Mouse (Mus musculus) left cerebral cortex, adult 18-20 months (tissue): ENCODE results near the gene Ccdc88c. TPM values are rescaled to one million over a fixed set of nuclear protein-coding genes. Genes with fewer than 3 reads are reported as not detected.

ENCODE experiments used
- DNase-seq, 2 experiments: peaks; one replicate each; pipeline ENCODE4 v3.0.0; 2021 to 2022; ENCODE audit warnings: low spot score in 2 of 2, mixed read lengths in 1 of 2
- total RNA-seq, 2 experiments: library from RNA; stranded (reverse); gene quantifications; 2 replicates each; pipeline ENCODE4 v1.2.3; 2021

Ccdc88c gene
- total RNA-seq, 2 experiments from 2014 or later: 19.1 to 24.0 TPM

DNA sequence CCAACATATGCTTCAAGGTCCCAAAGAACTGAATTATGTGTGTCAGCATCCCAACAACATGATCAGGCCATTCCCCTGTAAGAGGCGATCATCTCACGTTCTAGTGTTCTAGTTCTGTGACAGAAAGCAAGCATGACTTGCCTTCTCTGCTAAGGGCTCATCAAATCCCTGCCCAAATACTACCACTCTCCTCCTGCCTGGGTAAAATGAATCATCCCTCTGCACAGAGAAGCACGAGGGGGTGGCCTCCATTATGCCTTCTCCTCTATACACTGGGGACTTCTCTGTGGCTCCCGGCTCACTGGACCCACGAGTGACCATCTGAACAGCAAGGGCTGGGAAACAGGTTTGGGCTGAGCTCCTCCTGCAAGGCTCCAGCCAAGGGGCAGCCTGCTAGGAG is 49.2 kb downstream of the Ccdc88c start:
- peak in 1 of 2 experiments; percentile 44 for DNase-seq

- no peak for DNase-seq
Measured at GRCm38 (mm10) chr12:100977958-100978725, 50.7 kb downstream of the Ccdc88c start.

DNA sequence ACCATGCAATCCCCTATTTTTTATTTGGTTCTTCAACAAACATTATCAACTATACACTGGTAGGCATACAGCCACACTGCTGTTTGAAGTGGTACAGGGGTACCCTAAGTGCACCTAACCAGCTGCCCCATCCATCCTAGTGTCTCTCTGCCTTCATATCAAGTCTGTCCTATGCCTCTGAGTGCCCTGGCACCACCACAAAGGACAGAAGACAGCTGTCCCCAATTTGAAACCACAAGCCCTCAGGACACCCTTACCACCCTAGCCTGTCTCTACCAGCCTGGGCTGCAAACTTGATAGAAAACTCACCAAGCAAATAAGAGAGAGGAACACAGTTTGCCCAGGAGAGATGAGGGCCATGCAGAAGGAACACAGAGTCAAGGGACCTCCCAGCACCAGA is 51.3 kb downstream of the Ccdc88c start:
- DNase-seq: no peak

GRCm38 (mm10) chr12:100969808-100970207 is 59.0 kb downstream of the Ccdc88c start:
- DNase-seq: no peak

DNA sequence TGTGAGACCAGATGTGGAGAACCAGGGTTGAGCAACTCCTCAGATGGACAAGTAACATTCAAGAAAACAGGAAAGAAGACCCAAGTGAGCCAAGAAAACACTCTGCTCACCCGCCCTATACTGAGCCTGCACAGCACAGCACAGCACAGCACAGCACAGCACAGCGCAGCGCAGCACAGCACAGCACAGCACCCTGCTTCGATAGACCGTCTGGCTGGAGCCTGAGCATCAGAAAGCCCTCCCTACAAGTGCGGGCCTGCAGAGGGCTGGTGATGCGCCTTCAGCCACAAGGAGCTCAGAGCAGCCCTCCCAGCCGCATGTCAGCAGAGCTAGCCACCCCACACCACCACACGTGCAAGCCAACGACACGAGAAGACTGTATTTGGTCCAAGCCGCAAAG is 61.5 kb downstream of the Ccdc88c start:
- no peak for DNase-seq

GRCm38 (mm10) chr12:100966253-100966652 is 62.6 kb downstream of the Ccdc88c start:
- DNase-seq: peak in 1 of 2 experiments; percentile 41

DNA sequence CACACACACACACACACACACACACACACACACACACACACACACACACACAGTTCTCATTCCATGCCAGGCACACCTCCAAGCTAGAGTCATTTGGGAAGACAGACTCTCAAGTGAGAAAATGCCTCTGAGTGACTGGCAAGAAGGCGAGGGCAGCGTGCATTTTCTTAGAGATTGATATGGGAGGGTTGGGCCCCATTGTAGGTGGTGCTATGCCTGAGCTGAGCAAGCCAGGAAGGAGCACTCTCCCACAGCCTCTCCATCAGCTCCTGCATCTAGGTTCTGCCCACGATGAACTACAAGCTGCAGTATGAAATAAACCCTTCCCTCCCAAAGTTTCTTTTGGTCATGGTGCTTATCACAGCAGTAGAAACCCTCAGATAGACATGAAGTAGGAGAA is 63.6 kb downstream of the Ccdc88c start:
- DNase-seq: peak in 1 of 2 experiments; percentile 39

DNA sequence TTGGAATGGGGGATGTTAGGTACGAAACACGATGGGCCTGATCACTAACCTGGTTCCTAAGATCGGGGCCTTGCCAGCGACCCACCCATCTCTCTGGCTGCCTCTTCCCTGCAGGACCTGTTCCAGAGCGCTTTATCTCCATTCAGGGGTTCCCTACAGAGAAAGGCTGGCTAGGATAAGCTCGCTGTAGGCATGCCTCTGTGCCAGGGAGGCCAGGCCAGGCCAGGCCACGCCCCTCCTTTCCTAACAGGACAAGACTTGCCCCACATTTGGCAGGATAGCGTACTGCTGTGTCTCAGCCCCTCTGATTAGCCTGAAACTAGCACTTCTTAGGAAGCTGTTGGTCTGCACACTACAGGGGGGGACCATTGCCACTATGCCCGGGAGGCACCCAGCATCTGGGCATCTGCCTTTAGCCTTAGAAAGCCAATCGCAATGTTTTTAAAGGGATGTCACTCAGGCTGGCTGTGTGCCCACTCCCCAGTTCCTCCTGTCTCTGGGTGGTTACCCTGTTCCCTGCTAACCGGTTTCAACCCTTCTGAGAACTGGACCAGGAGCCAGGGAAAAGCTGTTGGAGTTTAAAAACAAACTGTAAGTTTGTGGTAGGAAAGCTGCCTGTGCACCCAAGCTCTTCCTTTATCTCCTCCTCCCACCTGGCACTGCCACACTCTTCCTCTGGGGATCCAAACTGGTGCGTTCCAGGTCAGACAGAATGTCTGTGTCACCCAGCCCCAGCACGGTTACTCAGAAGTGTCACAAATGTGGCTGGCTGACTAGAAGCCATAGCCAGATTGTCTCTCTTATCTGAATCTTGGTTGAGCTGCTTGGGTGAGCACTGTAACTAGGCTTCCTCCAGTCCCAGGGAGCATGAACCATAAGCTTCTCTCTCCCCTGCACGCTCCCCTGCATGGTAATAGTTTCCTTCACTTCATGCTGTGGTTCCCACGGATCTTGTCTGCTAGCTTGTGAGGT is 69.9 kb downstream of the Ccdc88c start:
- DNase-seq: no peak

- DNase-seq: peak; percentile 62 to 78
Measured at GRCm38 (mm10) chr12:100958006-100958405, 70.8 kb downstream of the Ccdc88c start.

GRCm38 (mm10) chr12:100957257-100957656 is 71.6 kb downstream of the Ccdc88c start:
- no peak for DNase-seq

DNA sequence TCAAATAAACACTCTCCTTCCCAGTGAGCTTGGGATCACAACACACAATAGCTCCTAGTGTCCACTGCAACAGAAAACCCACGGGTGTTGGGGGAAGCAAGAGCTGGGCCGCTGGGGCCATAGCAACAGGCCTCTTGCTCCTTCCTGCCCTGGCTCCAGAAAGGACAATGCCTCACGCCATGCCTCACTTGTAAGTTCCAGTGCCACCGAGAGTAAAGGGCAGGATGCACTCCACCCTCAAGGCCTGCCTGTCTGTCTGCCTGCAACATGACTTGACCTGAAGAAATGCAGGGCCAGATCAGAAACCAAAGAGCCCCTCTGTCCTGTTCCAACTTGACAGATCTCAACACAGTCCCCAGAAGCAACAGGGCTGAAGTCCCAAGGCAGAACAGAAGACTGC is 72.0 kb downstream of the Ccdc88c start:
- no peak for DNase-seq

GRCm38 (mm10) chr12:100956028-100956427 is 72.8 kb downstream of the Ccdc88c start:
- no peak for DNase-seq

GRCm38 (mm10) chr12:100953926-100954325 is 74.9 kb downstream of the Ccdc88c start:
- no peak for DNase-seq

DNA sequence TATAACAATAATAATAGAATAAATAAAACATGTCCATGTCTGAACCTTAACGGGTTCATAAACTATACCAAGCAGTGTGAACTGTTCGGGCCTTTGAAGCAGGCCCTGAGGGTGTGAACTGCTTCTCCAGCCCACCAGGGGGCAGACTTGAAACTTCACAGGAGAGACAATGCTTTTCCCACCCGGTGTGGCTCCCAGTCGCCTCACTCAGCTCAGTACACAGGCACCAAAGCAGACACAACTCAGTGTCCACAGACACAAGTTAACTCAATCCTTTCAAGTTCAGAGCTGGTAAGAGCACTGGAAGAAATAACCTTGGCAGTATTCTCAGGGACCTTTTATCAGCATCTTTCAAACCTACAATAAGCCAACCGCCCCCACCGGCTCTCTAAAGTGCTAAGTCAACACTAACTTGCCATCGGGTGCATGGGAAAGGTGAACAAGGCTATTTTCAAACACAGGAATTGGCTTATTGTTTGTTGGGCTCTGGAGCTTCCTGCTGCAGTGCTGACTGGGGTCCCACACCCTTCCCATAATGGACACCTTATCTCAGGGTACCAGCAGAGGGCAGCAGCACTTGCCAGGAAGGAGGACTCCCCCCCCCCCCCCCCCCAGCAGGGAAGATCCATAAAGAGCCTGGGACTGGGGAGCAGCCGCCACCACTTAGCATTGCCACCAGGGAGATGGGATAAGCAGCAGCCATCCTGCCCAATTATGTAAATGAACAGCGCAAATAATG is 76.5 kb downstream of the Ccdc88c start:
- DNase-seq: peak; percentile 84 to 89

- DNase-seq: no peak
Measured at GRCm38 (mm10) chr12:100949146-100949545, 79.7 kb downstream of the Ccdc88c start.

- no peak for DNase-seq
Measured at GRCm38 (mm10) chr12:100948021-100948420, 80.8 kb downstream of the Ccdc88c start.

GRCm38 (mm10) chr12:100945948-100946347 is 82.9 kb downstream of the Ccdc88c start:
- DNase-seq: no peak

DNA sequence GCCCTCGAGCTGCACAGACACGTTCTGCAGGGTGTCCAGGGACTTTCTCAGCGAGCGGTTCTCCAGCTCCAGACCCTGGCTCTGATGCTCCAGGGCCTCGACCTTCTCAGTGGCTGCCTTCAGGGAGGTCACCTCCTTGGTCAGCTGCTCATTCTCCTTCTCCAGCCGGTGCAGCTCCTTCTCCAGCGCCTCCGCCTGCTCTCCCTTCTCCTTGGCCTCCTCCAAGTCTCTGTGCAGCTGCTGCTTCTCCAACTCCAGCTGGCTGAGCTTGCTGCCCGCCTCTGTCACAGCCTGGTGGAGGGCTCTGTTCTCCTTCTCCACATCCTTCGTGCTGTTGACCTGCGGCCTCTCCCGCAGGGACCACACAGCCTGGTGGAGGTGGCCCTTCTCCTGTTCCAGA is 83.4 kb downstream of the Ccdc88c start:
- DNase-seq: no peak

- DNase-seq: no peak
Measured at GRCm38 (mm10) chr12:100944921-100945336, 83.9 kb downstream of the Ccdc88c start.

DNA sequence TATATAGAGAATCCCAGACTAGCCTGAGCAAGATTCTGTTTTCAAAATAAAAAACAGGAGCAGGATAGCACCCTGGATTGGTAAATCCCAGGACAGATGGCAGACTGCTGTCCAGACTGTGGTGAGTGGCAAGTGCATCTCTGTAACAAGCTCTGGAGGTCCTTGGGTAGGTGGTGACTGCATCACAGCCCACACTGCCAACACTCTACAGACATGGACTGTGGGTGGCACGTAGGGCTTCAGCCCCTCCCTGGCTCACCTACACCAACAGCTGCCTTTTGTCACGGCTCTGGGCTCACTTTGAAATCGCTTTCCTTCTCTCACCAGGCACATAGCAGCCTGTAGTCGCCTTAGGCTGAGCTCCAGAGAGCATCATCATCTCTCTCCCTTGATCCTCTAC is 85.7 kb downstream of the Ccdc88c start:
- DNase-seq: no peak

- DNase-seq: no peak
Measured at GRCm38 (mm10) chr12:100941361-100941760, 87.5 kb downstream of the Ccdc88c start.
